Mouse (Mus musculus) G1E (cell line): ENCODE results near the gene Arhgap35.

Source experiments
- CTCF ChIP-seq: IDR thresholded peaks from 2 replicates; pipeline ENCODE4 v1.5.1; 2012; ENCODE audit warnings: low read depth, low read length, inconsistent platforms, mixed read lengths
- GATA1 ChIP-seq: IDR thresholded peaks from 2 replicates; pipeline ENCODE4 v1.6.1; 2012; ENCODE audit warnings: borderline replicate concordance, low read length, inconsistent platforms, mixed read lengths
- GATA2 ChIP-seq: IDR thresholded peaks from 2 replicates; pipeline ENCODE4 v1.6.1; 2012; ENCODE audit warnings: low read depth, low read length, inconsistent platforms, borderline replicate concordance
- POLR2AphosphoS5 ChIP-seq: IDR thresholded peaks from 2 replicates; pipeline ENCODE4 v1.6.1; 2012; ENCODE audit warnings: low read depth, low read length, inconsistent platforms; ENCODE audit not compliant: insufficient replicate concordance
- TAL1 ChIP-seq: conservative IDR thresholded peaks from 2 replicates; pipeline ENCODE4 v1.6.1; 2012; ENCODE audit warnings: low read depth, low read length, inconsistent platforms, mixed read lengths

- TF ChIP-seq CTCF, result no peak
- TF ChIP-seq GATA2, result no peak
- no peak for TF ChIP-seq TAL1
- TF ChIP-seq POLR2AphosphoS5, result no peak
- no peak for TF ChIP-seq GATA1
Observed at GRCm38 (mm10) chr7:16455016-16455415, 159.8 kb downstream of the Arhgap35 start.
